Comparison of ENCODE assay signal across 8 mouse cellular contexts in genomic region chr11:4220443-4221400, GRCm38 (mm10). TPM values are rescaled to one million over a fixed set of nuclear protein-coding genes. Genes with fewer than 3 reads are reported as not detected.
DNase-seq lines count a peak whose midpoint lies in the region; ATAC-seq and TF ChIP-seq lines count a peak whose summit lies in the region.

No protein-coding gene starts in this region.

- DNase-seq in CD4-positive, CD25-positive, alpha-beta regulatory T cell, adult 2 months (ENCODE audit: low read depth, low spot score) = peak; percentile 92
- peak; percentile 88 for DNase-seq in MEL (ENCODE audit: low read depth, low spot score)
- DNase-seq in cerebellum, adult 11-12 months = peak; percentile 63
- peak; percentile 67 to 70 for DNase-seq in gastrocnemius, adult 8-10 months (ENCODE audit: low spot score in 2 of 2)
- DNase-seq in kidney, postnatal 25 days = peak; percentile 81 to 88
- peak; percentile 77 for DNase-seq in lung, embryonic 14.5 days
- DNase-seq in right cerebral cortex, postnatal 25 days = peak; percentile 42
- peak; percentile 45 for DNase-seq in yolk sac, embryonic 10.5 days (ENCODE audit: low spot score)

- H3K4me2 ChIP-seq in lung, embryonic 14.5 days = no peak overlapping the region

- H3K79me2 ChIP-seq in MEL (ENCODE audit: control insufficient read depth, insufficient read depth, low read length, poor library complexity) = no peaks in the 10 kb centered on the region; the same call in 1 of the 2 replicates

- TF ChIP-seq POLR2A in MEL (IDR thresholded peaks at IDR 0.05; ENCODE audit: control insufficient read depth in 1 of 2, insufficient read depth in 1 of 2, low read depth in 1 of 2, low read length in 2 of 2, poor library complexity in 1 of 2) = no peak

- no peak overlapping the region for H3K4me3 ChIP-seq in MEL (ENCODE audit: control insufficient read depth in 1 of 2, insufficient read depth in 1 of 2, low read depth in 2 of 2, low read length in 2 of 2)
- no peak overlapping the region for H3K4me3 ChIP-seq in lung, embryonic 14.5 days (ENCODE audit: low read depth, low read length)

- no peak overlapping the region for H3K9ac ChIP-seq in MEL (ENCODE audit: control insufficient read depth, low read depth, low read length, poor library complexity, severe bottlenecking)
- H3K9ac ChIP-seq in lung, embryonic 14.5 days = no peak overlapping the region

- H3K4me1 ChIP-seq in MEL (ENCODE audit: control insufficient read depth in 1 of 2, insufficient read depth in 2 of 2, low read length in 2 of 2) = peaks cover 4 to 27% of the 10 kb centered on the region in 2 experiments; a peak in 3 of 4 replicates
- H3K4me1 ChIP-seq in lung, embryonic 14.5 days (ENCODE audit: insufficient read depth) = no peaks in the 10 kb centered on the region; the same call in 1 of the 2 replicates

- no peak for TF ChIP-seq EP300 in MEL (IDR thresholded peaks at IDR 0.05; ENCODE audit: low read depth in 1 of 2, low read length in 2 of 2)

- 0 out of 2 replicates have a peak, but pooled peaks have one; percentile 18 for ATAC-seq in lung, embryonic 14.5 days (ENCODE audit: insufficient read depth)

- no peaks in the 10 kb centered on the region for H3K27me3 ChIP-seq in MEL (ENCODE audit: control insufficient read depth in 1 of 2, insufficient read depth in 2 of 2, low read length in 2 of 2)
- no peaks in the 10 kb centered on the region for H3K27me3 ChIP-seq in lung, embryonic 14.5 days (ENCODE audit: insufficient read depth, low read length)

- H3K9me3 ChIP-seq in MEL (replicated peaks; ENCODE audit: insufficient read depth, low read length) = no peaks in the 10 kb centered on the region
- no peaks in the 10 kb centered on the region for H3K9me3 ChIP-seq in lung, embryonic 14.5 days (ENCODE audit: low read depth, low read length)

- WGBS in lung, embryonic 14.5 days = 51% methylated on average over 28 of the region's 28 CpGs

- H3K36me3 ChIP-seq in MEL (ENCODE audit: control insufficient read depth in 1 of 2, insufficient read depth in 2 of 2, low read length in 2 of 2) = peaks cover 0 to 18% of the 10 kb centered on the region in 2 experiments; a peak in 2 of 4 replicates
- H3K36me3 ChIP-seq in lung, embryonic 14.5 days (ENCODE audit: insufficient read depth) = 0 out of 2 replicates have a peak, but pooled peaks cover 3% of the 10 kb centered on the region

- peak; percentile 94 to 100 (median 97) for TF ChIP-seq CTCF in MEL (IDR thresholded peaks at IDR 0.05 in 2 of 3, conservative IDR thresholded peaks at IDR 0.05 in 1 of 3; ENCODE audit: control insufficient read depth in 1 of 3, insufficient read depth in 1 of 3, low read depth in 2 of 3, low read length in 3 of 3, poor library complexity in 1 of 3, severe bottlenecking in 1 of 3)
- peak; percentile 90 for TF ChIP-seq CTCF in lung, embryonic 14.5 days (IDR thresholded peaks at IDR 0.05; ENCODE audit: low read depth)

- peak; percentile 99 for TF ChIP-seq RAD21 in MEL (IDR thresholded peaks at IDR 0.05; ENCODE audit: low read depth, low read length)

- no peak overlapping the region for H3K27ac ChIP-seq in MEL (ENCODE audit: control insufficient read depth, low read depth, low read length)
- H3K27ac ChIP-seq in lung, embryonic 14.5 days (ENCODE audit: low read depth) = no peak overlapping the region

TF ChIP-seq in MEL, 35 proteins besides CTCF, POLR2A, EP300 and RAD21:
- TF ChIP-seq MEF2A (IDR thresholded peaks at IDR 0.05; ENCODE audit: extremely low read depth, insufficient replicate concordance, low read depth, low read length, poor library complexity, severe bottlenecking) (no peak), KAT2A (conservative IDR thresholded peaks at IDR 0.05; ENCODE audit: low read depth, low read length) (no peak), ZC3H11A (IDR thresholded peaks at IDR 0.05; ENCODE audit: low read depth, low read length) (peak; percentile 98), MAZ (IDR thresholded peaks at IDR 0.05; ENCODE audit: low read depth, low read length) (peak; percentile 26; the same call in 1 of the 2 replicates), HCFC1 (IDR thresholded peaks at IDR 0.05; ENCODE audit: low read depth, low read length) (no peak), ELF1 (IDR thresholded peaks at IDR 0.05; ENCODE audit: low read depth, low read length) (peak; percentile 28; the same call in 1 of the 2 replicates), JUND (IDR thresholded peaks at IDR 0.05; ENCODE audit: low read depth, low read length) (no peak), SMC3 (IDR thresholded peaks at IDR 0.05; ENCODE audit: low read depth, low read length) (peak; percentile 98), TBP (IDR thresholded peaks at IDR 0.05; ENCODE audit: low read depth, low read length) (no peak)

RNA-seq across cellular contexts. Expression of gene Castor1, which starts 2.7 kb away (rescaled TPM):
- total RNA-seq in MEL (2012; rRNA removed) = 6.6 and 7.1 TPM in 2 replicates
- polyA plus RNA-seq in MEL (2012; ENCODE audit: insufficient read depth in 1 of 2, insufficient read length in 2 of 2, low read depth in 1 of 2, low replicate concordance in 2 of 2, missing spikeins in 1 of 2) = 10 to 100 TPM in 1 of 2 experiments, not detected in 1; 11.8 TPM
- 1 to 10 TPM in 3 of 4 experiments, under 1 TPM in 1; 0.56 to 2.9 (median 1.8) TPM for total RNA-seq in gastrocnemius, adult 8-10 months (2022)
- 1.9 and 2.1 TPM in 2 replicates for polyA plus RNA-seq in lung, embryonic 14.5 days (2014; fragmentation: Nextera tagmentation; extraction: Ambion mirVana)

RNA-seq across cellular contexts. Expression of gene Osm, which starts 15.5 kb away (rescaled TPM):
- total RNA-seq in MEL (2012; rRNA removed) = 11.2 and 15.4 TPM in 2 replicates
- 10 to 100 TPM in 1 of 2 experiments, not detected in 1; 10.6 TPM for polyA plus RNA-seq in MEL (2012; ENCODE audit: insufficient read depth in 1 of 2, insufficient read length in 2 of 2, low read depth in 1 of 2, low replicate concordance in 2 of 2, missing spikeins in 1 of 2)
- not detected for total RNA-seq in gastrocnemius, adult 8-10 months (2022)
- not detected in 2 replicates for polyA plus RNA-seq in lung, embryonic 14.5 days (2014; fragmentation: Nextera tagmentation; extraction: Ambion mirVana)

RNA-seq across cellular contexts. Expression of gene Tbc1d10a, which starts 34.1 kb away (rescaled TPM):
- 26.3 and 27.4 TPM in 2 replicates for total RNA-seq in MEL (2012; rRNA removed)
- polyA plus RNA-seq in MEL (2012; ENCODE audit: insufficient read depth in 1 of 2, insufficient read length in 2 of 2, low read depth in 1 of 2, low replicate concordance in 2 of 2, missing spikeins in 1 of 2) = 10 to 100 TPM in 1 of 2 experiments, not detected in 1; 23.0 TPM
- total RNA-seq in gastrocnemius, adult 8-10 months (2022) = 1 to 10 TPM; 2.7 to 4.5 (median 3.7) TPM
- polyA plus RNA-seq in lung, embryonic 14.5 days (2014; fragmentation: Nextera tagmentation; extraction: Ambion mirVana) = 19.6 and 20.9 TPM in 2 replicates

RNA-seq across cellular contexts. Expression of gene Lif, which starts 36.6 kb away (rescaled TPM):
- 0.10 and 0.27 TPM in 2 replicates for total RNA-seq in MEL (2012; rRNA removed)
- polyA plus RNA-seq in MEL (2012; ENCODE audit: insufficient read depth in 1 of 2, insufficient read length in 2 of 2, low read depth in 1 of 2, low replicate concordance in 2 of 2, missing spikeins in 1 of 2) = under 1 TPM in 1 of 2 experiments, not detected in 1; 0.31 TPM
- under 1 TPM in 2 of 4 experiments, not detected in 2; 0.19 to 0.22 TPM for total RNA-seq in gastrocnemius, adult 8-10 months (2022)
- polyA plus RNA-seq in lung, embryonic 14.5 days (2014; fragmentation: Nextera tagmentation; extraction: Ambion mirVana) = 0.12 and 0.33 TPM in 2 replicates

Comparison
In these comparisons a context has a peak if more than half of its experiments do, and no peak if none do; other contexts are left out.
1. DNase-seq: peak in every context shown above with its lines; median percentile 92 in CD4-positive, CD25-positive, alpha-beta regulatory T cell, adult 2 months; 88 in MEL; 84 in kidney, postnatal 25 days; 77 in lung, embryonic 14.5 days; 68 in gastrocnemius, adult 8-10 months; 63 in cerebellum, adult 11-12 months; 45 in yolk sac, embryonic 10.5 days; 42 in right cerebral cortex, postnatal 25 days.
2. RNA of gene Osm, which starts 15.5 kb away (total RNA-seq): 11.2 to 15.4 TPM in MEL; not detected in gastrocnemius, adult 8-10 months; every median in the first group is over 10 times any median in the second.